24 mouse cellular contexts compared by ENCODE assay signal in genomic region chr16:76194291-76194690, GRCm38 (mm10).
"Had no signal": no experiment of that assay in that cellular context is flagged by ENCODE, and none has a peak within 500 bp of the region (broad histone marks: within the 10 kb centered on the region; RNA-seq: fewer than 3 reads in every experiment).

No protein-coding gene starts in this region.

- H3K4me2 ChIP-seq: kidney, embryonic 15.5 days; limb, embryonic 13.5 days; liver, embryonic 12.5 days; liver, embryonic 15.5 days; lung, embryonic 15.5 days; midbrain, embryonic 13.5 days; neural tube, embryonic 13.5 days had no signal

- H3K27ac ChIP-seq: kidney, embryonic 15.5 days; layer of hippocampus, adult 2 months; limb, embryonic 10.5 days; limb, embryonic 13.5 days; liver, embryonic 12.5 days; liver, embryonic 15.5 days; lung, embryonic 15.5 days; midbrain, embryonic 10.5 days; midbrain, embryonic 13.5 days; neural tube, embryonic 13.5 days had no signal

- H3K4me3 ChIP-seq: kidney, embryonic 15.5 days; layer of hippocampus, adult 2 months; limb, embryonic 10.5 days; limb, embryonic 13.5 days; liver, embryonic 12.5 days; liver, embryonic 15.5 days; lung, embryonic 15.5 days; megakaryocyte, embryonic 14.5 days; midbrain, embryonic 10.5 days; midbrain, embryonic 13.5 days; myocyte; neural tube, embryonic 13.5 days had no signal

- H3K9me3 ChIP-seq: kidney, embryonic 15.5 days; limb, embryonic 10.5 days; limb, embryonic 13.5 days; liver, embryonic 12.5 days; liver, embryonic 15.5 days; lung, embryonic 15.5 days; midbrain, embryonic 10.5 days; midbrain, embryonic 13.5 days; neural tube, embryonic 13.5 days had no signal

- H3K36me3 ChIP-seq: kidney, embryonic 15.5 days; limb, embryonic 10.5 days; limb, embryonic 13.5 days; liver, embryonic 12.5 days; liver, embryonic 15.5 days; lung, embryonic 15.5 days; midbrain, embryonic 10.5 days; midbrain, embryonic 13.5 days; neural tube, embryonic 13.5 days had no signal

- DNase-seq: kidney, adult 18-20 months; kidney, postnatal 10 days; kidney, postnatal 4 days; layer of hippocampus, adult 9-11 months; liver; lung, adult 18-20 months; lung, postnatal 10 days; lung, postnatal 36 days; retina, postnatal 1 day; right cerebral cortex, postnatal 25 days; thymus, postnatal 25 days had no signal

- H3K27me3 ChIP-seq: kidney, embryonic 15.5 days; limb, embryonic 13.5 days; liver, embryonic 12.5 days; liver, embryonic 15.5 days; lung, embryonic 15.5 days; megakaryocyte, embryonic 14.5 days; midbrain, embryonic 13.5 days; neural tube, embryonic 13.5 days had no signal

- ATAC-seq: liver, embryonic 12.5 days; midbrain, embryonic 13.5 days; midbrain, embryonic 16.5 days had no signal

- H3K4me1 ChIP-seq: kidney, embryonic 15.5 days; limb, embryonic 10.5 days; limb, embryonic 13.5 days; liver, embryonic 12.5 days; liver, embryonic 15.5 days; lung, embryonic 15.5 days; megakaryocyte, embryonic 14.5 days; midbrain, embryonic 10.5 days; midbrain, embryonic 13.5 days; neural tube, embryonic 13.5 days had no signal

- H3K9ac ChIP-seq: kidney, embryonic 15.5 days; limb, embryonic 13.5 days; liver, embryonic 12.5 days; liver, embryonic 15.5 days; lung, embryonic 15.5 days; midbrain, embryonic 13.5 days; neural tube, embryonic 13.5 days had no signal
